Mouse (Mus musculus): ENCODE data around the gene H2-Eb2. TPM values are rescaled to one million over a fixed set of nuclear protein-coding genes. Genes with fewer than 3 reads are reported as not detected.

H2-Eb2 gene
- total RNA-seq, 2 experiments from 2014 or later: not detected

Other genes with a start within 250 kb of the H2-Eb2 start
- not detected for gene H2-Oa, start 233.3 kb upstream of the H2-Eb2 start, total RNA-seq (2021)
- gene H2-DMa, start 206.1 kb upstream of the H2-Eb2 start, total RNA-seq (2021): 1 to 10 TPM; 3.6 to 4.9 TPM
- 10 to 100 TPM; 63.2 to 74.1 TPM for gene Brd2, start 203.0 kb upstream of the H2-Eb2 start, total RNA-seq (2021)
- under 1 TPM; 0.35 to 0.48 TPM for gene H2-DMb2, start 182.4 kb upstream of the H2-Eb2 start, total RNA-seq (2021)
- gene H2-DMb1, start 172.6 kb upstream of the H2-Eb2 start, total RNA-seq (2021): 1 to 10 TPM in 1 of 2 experiments, under 1 TPM in 1; 0.71 to 1.2 TPM
- 1 to 10 TPM; 1.6 to 1.8 TPM for gene Tap1, start 138.1 kb upstream of the H2-Eb2 start, total RNA-seq (2021)
- gene Psmb9, start 137.9 kb upstream of the H2-Eb2 start, total RNA-seq (2021): 1 to 10 TPM; 1.0 to 1.9 TPM
- 1 to 10 TPM; 3.1 to 3.5 TPM for gene Psmb8, start 127.9 kb upstream of the H2-Eb2 start, total RNA-seq (2021)
- gene Tap2, start 122.1 kb upstream of the H2-Eb2 start, total RNA-seq (2021): 1 to 10 TPM; 4.9 to 6.1 TPM
- under 1 TPM in 1 of 2 experiments, not detected in 1; 0.27 TPM for gene H2-Ob, start 86.8 kb upstream of the H2-Eb2 start, total RNA-seq (2021)
- gene H2-Ab1, start 68.0 kb upstream of the H2-Eb2 start, total RNA-seq (2021): 1 to 10 TPM; 5.7 to 6.6 TPM
- 1 to 10 TPM; 6.0 to 6.9 TPM for gene H2-Aa, start 37.8 kb upstream of the H2-Eb2 start, total RNA-seq (2021)
- 1 to 10 TPM; 6.8 to 7.0 TPM for gene H2-Eb1, start 19.8 kb upstream of the H2-Eb2 start, total RNA-seq (2021)
- under 1 TPM; 0.13 to 0.25 TPM for gene Btnl2, start 29.2 kb downstream of the H2-Eb2 start, total RNA-seq (2021)
- not detected for gene Btnl1, start 51.5 kb downstream of the H2-Eb2 start, total RNA-seq (2021)
- not detected for gene BC051142, start 73.2 kb downstream of the H2-Eb2 start, total RNA-seq (2021)
- not detected for gene Btnl4, start 151.7 kb downstream of the H2-Eb2 start, total RNA-seq (2021)
- not detected for gene Btnl6, start 191.7 kb downstream of the H2-Eb2 start, total RNA-seq (2021)
- gene Notch4, start 238.6 kb downstream of the H2-Eb2 start, total RNA-seq (2021): 10 to 100 TPM; 11.0 to 14.0 TPM